Mouse (Mus musculus) kidney, postnatal 25 days (tissue): ENCODE measurements around the gene Filip1l.
"Not testable (repeated sequence)": the region's sequence is repeated elsewhere in the genome, so short reads cannot be mapped to it uniquely, and the experiment has no call there.

ENCODE experiments used
- DNase-seq, 2 experiments: peaks; one replicate each; pipeline ENCODE4 v3.0.0; 2021; ENCODE audit warnings: mixed read lengths in 2 of 2

Gene Filip1l

DNA sequence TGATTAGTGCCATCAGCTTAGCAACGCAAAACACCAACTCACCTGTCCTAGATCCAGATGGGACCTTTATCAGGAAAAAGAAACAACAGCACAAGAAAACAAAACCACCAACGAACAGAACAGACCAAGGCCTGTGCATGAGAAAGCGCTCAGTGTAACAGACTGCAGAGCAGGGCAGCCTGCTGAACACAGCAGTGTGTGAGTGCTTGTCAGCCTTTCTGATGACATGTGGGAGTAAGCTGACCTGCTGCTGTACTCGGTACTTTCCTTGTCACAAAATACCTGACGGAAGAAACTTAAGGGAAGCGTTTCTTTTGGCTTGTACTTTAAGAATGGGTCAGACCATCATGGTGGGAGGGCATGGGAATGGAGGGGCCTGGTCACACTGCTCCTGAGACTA is 3.6 kb downstream of the Filip1l start:
- DNase-seq, result no peak

DNA sequence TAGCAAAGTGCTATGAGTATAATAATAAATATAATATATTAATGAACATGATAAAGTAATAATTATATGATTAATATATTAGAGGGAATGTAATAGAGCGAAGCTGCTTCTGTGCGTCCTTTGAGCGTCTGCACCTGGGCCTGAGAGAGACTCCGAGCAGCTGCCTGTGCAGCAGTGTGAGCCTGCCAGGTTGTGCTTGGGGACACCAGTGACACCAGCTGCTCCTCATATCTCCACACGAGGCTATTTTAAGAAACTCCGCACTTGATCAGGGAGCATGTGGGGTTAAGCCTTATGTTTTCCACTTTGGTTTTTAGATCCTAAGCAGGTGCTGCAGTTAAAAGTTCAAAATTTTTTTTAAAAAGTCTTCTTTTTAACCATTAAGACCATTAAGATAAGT is 4.1 kb downstream of the Filip1l start:
- no peak for DNase-seq

DNA sequence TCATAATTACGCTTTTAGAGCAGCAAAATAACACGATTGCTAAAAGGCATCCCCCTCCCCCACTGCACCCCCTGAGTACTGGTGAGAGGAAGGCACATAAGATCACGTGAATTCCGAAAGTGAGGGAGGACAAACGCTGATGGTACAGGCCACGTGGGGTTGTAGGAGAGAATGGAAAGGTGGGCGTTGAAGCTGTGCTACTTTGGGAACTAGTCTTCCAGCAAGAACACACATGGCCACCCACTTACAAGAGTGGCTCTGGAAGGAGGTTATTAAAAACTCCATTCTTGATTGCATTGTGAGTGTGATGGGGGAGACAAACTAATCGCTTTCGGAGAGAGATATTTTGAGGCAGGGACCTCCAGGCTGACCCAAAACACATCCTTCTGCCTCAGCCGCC is 6.4 kb downstream of the Filip1l start:
- DNase-seq, result no peak

DNA sequence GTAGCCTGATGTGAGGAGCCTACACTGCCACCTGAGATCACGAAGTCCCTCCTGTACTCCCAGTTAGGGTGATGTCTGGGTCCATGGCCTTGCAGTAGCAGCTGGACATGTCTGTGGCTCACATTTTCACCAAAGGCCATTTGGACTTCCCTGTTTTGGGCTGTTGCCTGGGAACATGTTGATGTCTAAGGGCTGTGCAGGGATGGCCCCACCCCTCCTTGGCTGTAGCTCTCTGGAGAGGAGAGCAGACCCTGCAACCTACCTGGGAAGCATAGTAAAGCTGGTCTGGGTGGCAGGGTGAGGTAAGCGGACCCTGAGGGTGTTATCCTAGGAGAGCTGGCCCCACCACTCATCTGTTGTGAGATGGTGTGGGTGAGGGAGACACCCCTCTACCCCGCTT is 7.9 kb downstream of the Filip1l start:
- no peak for DNase-seq

DNA sequence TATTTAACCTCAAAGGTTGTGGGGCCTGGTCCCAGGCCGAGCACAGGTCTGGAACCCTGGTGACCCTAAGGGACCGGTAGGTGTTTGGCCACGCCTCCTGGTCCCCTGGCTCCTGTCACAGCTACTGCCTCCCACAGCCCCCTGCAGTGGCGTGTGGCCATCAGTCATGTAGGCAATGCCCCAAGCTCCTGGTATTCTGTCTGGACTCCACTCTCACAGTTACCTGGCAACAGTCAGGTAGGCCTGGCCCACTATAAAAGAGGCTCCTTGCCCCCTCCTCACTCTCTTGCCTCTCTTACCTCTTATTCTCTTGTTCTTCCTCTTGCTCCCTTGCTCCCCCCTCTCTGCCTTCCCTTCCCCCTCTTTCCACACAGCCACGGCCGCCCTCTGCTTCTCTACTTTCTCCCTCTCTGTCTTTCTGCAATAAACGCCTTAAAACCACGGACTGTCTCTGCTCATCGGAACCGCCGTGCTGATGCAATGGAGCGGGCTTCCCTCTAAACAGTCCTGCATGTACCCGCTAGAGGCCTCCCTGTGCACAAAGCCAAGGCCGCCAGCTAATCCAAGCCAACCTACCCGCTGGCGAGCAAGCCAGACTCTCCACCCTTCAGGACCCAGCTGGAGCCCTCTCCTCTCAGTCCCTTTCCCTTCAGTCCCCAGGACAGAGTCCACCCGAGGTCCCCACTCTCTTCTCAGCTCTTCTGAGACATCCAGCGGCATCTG is 9.9 kb downstream of the Filip1l start:
- peak; percentile 55 to 68 for DNase-seq

DNA sequence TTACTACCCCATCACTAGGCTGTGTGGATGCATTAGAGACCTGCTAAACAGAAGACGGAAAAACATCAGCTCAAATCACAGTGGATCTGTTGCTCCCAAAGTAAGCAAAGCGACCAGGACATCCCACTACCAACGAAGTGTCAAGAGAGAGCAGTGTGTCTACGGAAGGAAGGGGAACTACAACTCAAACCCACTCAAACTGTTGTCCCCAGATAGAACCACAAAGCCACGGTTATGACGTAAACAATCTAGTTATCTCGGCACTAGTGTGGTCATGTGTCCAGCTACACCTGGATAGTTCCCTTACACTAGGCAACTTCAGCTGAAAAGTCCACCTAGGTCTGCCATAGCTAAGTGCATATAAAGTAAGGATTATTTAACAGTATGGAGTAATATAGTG is 11.6 kb downstream of the Filip1l start:
- no peak for DNase-seq

DNA sequence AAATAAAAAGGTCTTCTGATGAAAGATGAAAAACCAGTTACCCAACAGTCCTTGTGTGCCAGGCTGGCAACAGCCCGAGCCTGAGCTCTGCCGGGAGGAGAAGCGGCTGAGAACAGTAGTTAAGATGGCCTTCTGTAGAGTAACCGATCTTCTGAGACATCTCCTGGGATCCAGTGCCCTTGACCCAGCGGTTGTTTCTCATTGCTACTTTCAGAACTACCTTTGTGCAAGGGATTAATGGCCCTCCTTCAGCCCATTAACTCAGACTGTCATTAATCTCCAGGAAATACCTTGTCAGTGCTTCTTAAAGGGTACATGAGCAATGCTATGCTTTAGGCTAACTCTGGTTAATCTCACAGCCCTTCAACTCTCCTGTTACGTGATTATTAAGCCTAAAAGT is 13.2 kb downstream of the Filip1l start:
- DNase-seq, result no peak

DNA sequence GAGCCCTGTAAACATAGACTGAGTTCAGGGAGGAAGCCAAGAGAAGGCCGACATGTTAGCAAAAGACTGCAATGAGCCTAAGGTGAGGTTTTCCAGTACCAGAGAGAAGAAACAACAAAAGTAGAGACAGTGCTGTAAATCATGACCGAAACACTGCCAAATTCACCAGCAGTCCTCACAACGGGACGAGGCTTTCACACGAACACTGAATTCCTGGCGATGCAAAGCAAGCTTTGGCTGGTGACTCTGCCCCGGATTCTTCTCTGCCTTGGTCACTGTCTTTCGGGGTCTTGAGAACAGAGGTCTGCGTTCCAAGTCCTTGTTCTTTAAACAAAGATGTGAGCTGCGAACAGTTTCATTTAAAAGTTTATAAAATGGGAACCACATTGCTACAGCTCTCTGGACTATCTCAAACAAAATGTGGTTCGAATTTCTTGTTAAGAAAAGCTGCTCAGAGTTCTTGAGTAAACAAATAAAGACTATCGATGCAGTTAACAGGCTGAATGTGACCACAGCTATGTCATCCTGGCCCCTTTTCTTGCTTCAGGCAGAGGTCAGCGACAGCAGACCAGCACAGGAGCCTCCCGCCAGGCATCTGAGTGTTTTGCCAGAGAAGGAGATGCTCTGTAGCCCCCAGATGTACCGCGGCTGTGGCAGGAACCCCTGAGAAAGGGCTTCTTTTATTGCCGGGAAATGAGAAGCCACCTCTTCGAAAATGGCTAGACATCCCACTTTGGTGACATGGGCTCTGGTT is 14.2 kb downstream of the Filip1l start:
- DNase-seq, result no peak

DNA sequence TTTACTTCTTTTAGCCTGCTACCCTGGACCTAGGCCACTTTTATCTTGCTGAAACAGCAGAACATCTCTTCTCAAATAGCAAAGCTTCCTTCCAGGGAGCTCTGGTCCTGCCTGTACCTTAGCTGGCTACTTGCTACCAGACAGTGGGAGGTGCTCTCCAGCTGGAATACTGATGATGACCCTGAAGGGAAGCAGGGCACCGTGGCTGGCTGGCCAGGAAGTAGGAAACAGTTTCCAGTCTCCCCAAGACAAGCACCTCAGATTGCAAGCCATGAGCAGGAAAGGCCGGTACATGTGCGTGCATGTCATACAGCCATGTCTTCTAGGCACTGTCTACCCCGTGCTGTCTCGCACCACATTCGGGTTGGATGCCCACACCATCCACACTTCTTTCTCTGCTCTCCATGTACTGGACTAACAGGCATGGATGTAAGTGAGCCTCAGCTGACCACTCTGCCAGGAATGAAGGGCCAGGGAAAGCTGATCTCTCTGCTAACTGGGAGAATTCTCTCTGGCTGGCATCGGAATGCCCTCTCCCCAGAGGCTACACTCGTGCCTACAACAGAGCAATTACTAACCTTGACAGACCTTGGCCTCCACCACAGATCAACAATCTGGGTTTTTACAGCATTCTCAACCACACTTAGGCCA is 17.1 kb downstream of the Filip1l start:
- DNase-seq, result peak; percentile 46 to 69

DNA sequence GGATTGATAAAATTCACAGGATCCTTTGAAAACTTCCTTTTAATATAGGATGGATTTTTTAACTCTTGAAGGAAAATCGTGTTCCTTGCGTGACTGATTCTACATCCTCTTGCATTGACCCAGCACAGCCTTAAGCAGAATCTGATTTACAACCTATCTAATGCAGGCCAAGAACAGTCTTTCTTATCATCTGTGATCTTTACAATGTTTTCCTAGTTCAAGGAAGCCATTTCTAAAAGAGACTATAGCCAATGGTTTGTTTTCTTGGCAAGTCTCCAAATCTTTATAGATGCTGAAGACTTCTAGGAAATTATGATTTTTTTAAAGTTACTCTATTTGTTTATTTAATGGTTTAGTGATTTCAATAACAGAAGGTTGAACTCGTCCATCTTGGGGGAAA is 19.3 kb downstream of the Filip1l start:
- no peak for DNase-seq

DNA sequence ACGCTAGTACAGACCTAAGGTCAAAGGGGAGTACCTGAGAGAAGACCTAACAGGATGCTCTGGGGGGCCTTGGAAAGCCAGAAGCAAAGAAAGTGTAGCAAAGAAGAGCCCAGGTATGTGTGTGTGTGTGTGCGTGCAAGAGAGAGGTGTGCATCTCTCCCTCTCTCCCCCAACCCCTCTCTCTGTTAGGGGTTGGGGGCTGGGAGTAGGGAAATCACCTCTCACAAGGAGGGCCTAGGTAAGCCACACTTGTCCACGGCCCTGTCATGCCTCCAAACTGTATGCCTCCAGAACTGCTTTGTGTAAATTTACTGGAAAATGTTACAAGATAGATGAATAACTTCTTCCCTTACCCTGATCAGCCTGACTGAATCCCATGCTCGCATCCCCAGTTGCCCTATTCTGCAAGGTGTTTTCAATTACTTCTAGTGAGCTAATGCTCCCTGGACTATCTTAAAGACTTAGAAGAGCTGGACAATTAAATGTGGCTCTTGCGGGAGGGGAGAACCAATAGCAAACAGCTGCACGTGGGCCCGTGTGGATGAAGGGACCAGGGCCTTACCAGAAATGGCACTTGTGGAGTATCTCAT is 22.4 kb downstream of the Filip1l start:
- no peak for DNase-seq

DNA sequence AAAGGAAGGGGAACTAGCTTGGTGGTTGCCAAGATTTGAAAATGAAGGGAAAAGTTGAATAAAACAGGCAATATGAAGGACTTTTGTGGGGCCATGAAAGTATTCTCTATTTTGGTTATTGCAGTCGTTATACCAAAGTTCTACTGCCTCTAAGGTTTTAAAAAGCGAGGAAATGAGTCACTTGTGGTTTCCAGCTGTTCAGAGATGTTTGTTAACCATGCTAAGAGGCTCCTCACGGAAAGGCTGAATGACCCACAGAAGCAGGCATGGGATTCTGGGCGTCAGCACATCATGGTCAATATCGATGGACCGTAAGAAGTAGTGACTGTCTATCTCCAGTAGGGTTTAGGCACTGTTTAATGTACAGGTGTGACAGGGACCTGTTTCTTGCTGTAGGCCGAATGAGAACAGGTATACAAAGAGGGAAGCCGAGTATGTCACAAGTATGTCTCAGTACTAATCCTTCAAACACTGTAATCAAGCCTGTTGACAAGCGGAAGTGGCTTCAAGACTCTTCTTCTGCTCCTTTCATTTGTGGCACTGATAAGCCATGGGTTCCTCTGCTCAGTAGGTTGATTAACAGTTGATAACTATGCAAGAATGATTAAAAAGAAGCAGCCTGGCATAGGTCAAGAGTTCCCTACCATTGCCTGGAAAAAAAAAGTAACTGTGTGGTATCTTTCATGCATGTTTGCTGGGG is 25.9 kb downstream of the Filip1l start:
- DNase-seq, result no peak

DNA sequence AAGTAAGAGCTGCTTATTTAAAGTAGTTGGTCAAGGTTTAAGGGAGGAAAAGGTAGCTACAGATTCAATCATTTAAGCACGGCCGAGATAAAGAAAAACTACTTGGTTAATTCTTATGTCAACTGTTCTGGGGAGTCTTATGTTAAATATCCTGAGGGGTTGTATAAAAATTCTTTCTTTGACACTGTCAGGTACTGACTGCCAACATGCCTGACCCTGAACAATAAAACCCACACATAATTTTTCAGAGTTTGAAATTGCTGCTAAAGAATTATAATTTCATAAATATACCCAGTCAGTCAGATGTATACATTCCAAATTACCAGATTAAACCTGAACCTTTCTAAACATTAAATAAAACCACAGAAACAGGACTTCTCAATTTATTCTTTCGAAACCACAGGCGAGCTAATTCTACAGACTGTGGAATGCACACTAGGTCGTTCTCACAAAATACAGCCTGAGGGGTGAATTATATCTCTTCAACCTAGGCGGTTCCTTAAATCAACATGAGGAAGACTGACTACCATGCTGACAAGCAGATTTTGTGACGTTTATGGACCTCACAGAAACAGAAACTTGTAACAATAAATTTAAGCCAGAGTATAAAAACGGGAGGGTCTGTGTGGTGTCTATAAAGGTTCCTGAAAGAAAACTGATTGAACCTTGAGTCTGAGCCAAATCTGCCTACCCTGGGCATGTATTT is 30.5 kb downstream of the Filip1l start:
- DNase-seq, result no peak

DNA sequence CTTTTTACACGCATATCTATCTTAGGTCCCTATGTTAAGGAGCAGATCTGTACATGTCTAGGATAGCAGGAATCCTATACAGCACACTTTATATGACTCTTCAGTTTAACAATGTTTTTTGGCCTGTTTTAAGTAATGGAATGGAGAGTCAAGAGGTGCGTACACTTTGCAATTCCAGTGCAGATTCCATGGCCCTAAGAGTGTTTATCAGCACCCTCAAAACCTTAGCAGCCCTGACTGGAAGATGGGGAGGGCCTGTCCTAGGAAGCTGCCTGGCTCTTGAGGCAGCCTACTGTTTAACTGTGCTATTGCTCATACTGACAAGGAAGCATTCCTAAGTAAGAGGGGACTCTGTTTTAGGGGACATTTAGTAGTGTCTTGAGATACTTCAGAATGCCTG is 31.4 kb downstream of the Filip1l start:
- DNase-seq, result no peak

DNA sequence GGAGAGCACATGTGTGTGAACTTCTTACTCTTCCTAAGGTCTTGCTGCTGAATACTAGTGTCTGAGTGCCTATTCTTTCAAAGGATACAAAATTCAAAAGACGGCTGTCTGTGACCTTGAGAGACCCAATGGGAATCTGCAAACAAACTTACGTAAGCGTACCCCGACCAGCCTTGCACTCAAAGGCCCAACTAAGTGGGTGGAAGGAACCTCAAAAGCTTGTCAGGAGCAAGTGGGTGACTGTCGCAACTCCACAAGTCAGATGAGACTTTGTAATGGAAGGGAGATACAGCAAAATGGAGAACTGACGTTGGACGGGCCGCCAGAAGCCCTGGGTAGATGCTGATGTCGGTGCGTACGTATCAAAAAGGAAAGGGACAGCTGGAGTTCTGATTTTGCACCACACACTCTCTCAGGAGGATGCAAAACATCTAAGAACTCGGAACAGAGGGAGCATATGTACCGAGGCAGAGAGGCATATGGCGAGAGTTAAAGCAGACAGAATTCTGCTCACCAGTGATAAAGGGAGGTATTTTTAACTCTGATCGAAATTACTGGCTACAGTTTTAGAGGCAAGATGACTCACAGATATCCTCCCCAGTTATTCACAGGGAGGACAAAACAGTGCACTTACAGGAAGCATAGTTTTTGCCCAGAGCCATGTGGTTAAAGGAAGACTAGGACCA is 36.8 kb downstream of the Filip1l start:
- DNase-seq, result no peak

DNA sequence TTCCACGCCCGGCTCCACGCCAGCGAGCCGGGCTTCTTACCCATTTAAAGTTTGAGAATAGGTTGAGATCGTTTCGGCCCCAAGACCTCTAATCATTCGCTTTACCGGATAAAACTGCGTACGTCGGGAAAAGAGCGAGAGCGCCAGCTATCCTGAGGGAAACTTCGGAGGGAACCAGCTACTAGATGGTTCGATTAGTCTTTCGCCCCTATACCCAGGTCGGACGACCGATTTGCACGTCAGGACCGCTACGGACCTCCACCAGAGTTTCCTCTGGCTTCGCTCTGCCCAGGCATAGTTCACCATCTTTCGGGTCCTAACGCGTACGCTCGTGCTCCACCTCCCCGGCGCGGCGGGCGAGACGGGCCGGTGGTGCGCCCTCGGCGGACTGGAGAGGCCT is 38.3 kb downstream of the Filip1l start:
- DNase-seq, result not testable (repeated sequence)

DNA sequence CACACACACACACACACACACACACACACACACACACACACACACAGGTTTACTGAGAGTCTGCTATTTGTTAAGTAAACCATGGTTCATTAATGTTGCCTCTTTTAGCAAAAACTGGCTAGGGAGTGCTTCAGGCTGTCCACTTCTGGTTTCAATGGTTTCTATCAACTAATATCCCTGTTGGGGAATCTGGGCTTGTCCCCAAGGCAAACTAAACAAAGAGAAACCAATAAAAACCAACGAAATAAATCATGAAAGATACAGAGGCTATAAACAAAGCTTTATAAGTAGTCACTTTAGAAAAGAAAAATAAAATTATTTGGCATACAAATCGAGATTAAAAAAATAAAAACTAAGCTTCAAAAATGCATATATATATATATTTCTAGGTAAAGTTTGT is 39.6 kb downstream of the Filip1l start:
- no peak for DNase-seq

DNA sequence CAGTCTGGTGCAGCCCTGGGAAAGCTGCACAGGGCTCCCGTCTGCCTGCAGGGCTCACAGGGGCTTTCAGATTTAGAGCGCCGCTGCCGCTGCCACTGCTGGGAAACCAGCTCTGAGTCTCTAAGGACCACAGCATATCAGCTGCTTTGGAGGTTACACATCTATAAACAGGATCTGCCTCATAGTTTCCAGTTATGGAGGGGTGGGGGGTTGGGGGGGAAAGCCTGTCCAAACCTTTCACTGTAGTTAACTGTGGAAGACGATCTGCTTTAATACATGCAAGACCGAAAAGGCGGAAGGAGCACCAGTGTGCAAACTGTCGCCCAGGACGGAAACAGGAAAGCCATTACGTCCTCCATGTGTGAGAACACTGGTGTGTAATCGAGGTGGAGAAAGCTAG is 40.3 kb downstream of the Filip1l start:
- peak; percentile 44 to 58 for DNase-seq

DNA sequence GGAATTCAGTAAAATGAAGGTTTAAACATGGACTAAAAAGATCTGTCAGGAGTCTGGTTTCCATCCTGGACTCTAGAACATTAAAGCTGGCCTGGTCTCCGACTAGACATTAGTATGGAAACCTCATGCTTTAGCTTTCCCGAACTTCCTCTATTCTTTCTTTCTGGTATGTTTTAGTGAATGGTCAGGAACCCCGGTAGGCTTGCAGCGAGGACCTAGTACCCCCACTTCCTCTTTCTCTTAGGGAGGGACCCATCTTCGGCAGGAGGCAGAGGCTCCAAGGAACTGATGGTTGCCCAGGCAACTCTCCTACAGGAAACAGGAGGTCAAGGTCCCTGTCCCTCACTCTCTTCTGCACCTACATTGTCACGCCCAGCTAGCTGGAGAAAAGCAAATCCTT is 43.4 kb downstream of the Filip1l start:
- no peak for DNase-seq

DNA sequence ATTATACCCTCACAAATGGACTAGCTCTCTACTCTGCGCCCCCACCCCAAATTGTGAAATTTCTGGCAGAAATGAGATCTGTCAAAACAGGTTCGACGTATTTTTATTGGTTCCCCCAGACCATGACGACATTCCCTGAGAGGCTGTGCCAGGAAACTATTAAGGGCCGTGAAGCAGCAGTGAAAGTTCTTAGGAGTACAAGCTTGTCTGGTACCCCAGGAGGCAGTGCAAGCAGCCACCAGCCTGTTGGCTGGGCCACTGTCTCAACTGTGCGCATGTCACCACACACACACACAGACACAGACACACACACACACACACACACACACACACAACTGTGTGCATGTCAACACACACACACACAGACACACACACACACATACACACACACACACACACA is 45.0 kb downstream of the Filip1l start:
- no peak for DNase-seq

DNA sequence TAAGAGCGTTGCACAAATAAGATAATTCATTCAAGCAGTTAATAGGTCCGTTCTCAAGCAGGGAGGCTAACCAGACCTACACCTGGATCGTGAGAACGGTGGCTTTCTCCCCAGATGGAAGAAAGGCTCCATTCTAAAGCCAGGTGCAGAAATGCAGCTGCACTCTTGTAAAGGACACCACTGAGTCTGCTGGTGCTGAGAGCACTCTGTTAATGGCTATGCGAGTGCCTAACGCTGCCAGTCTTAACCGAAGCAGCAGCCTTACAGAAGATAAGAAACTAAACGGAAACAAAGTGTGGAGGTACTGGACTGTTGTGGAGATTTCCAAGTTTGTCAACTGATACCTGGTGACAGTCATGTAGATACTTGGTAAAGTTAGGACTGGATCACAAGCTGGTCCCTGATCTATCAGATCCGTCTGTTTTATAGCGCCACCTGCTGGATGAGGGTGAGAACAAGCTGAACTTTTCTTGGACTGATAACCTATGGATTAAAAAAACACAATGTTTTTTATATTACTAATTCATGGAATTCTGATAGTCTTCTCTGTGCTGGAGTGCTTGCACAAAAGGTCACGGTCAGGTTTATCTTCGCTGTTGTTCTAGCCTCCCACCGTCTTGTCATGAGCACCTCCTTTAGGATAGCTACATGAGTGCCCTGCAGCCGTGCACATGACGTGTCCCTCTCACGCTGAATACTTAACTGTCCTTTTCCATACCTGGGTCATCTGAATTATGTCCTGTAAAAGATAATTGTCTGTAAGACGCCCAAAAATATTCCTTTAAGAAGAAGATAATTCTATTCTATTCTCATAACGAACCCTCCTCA is 45.7 kb downstream of the Filip1l start:
- DNase-seq, result peak; percentile 68 to 86
